Mouse (Mus musculus) adrenal gland, postnatal 25 days (tissue): ENCODE data around the gene Hsd3b6. TPM values are rescaled to one million over a fixed set of nuclear protein-coding genes. Genes with fewer than 3 reads are reported as not detected.
"Not testable (repeated sequence)": the region's sequence is repeated elsewhere in the genome, so short reads cannot be mapped to it uniquely, and the experiment has no call there.

Experiments
- DNase-seq: peaks from one replicate; pipeline ENCODE4 v3.0.0; 2021; ENCODE audit warnings: mixed read lengths
- long read RNA-seq: library from polyadenylated mRNA; stranded (forward); transcript quantifications from one replicate; pipeline ENCODE4 v2.0.0, GENCODE M21; 2021
- total RNA-seq: library from RNA; stranded (reverse); gene quantifications from 2 replicates; pipeline ENCODE4 v1.2.3, GENCODE M21; 2021

The Hsd3b6 gene
- 59.2 and 81.2 TPM in 2 replicates for total RNA-seq
- long read RNA-seq, transcript Hsd3b6-201 (4 exons, 1,802 nt) = major isoform, 38 of 45 reads
- long read RNA-seq, partial matches to known transcripts = 1 of 45 reads
- long read RNA-seq, other reads (novel, unspliced or antisense) = 2 of 45 reads

GRCm38 (mm10) chr3:98814101-98814670 is at the start of gene Hsd3b6:
TSS of gene Hsd3b6 (minus strand) at chr3:98814443.
- DNase-seq = no peak

DNA sequence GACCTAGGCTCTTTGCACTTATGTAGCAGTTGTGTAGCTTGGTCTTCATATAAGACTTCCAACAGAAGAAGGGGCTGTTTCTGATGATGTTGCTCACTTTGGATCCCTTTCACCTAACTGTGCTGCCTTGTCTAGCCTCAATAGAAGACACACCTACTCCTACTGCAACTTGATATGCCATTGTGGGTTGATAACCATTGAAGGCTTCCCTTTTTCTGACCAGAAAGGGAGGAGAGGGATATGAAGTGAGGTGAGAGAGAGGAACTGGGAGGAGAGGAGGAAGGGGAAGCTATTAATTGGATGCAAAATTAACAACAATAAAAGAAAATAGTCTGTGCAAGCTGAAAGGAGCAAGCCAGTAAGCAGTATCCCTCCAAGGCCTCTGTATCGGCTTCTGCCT is 48.6 kb upstream of the Hsd3b6 start:
- no peak for DNase-seq

- DNase-seq = no peak
Measured at GRCm38 (mm10) chr3:98859576-98859975, 45.3 kb upstream of the Hsd3b6 start, which contains the start of gene Hsd3b1. TSS of gene Hsd3b1 (minus strand) at chr3:98859794.

GRCm38 (mm10) chr3:98858051-98858450 is 43.8 kb upstream of the Hsd3b6 start:
- no peak for DNase-seq

DNA sequence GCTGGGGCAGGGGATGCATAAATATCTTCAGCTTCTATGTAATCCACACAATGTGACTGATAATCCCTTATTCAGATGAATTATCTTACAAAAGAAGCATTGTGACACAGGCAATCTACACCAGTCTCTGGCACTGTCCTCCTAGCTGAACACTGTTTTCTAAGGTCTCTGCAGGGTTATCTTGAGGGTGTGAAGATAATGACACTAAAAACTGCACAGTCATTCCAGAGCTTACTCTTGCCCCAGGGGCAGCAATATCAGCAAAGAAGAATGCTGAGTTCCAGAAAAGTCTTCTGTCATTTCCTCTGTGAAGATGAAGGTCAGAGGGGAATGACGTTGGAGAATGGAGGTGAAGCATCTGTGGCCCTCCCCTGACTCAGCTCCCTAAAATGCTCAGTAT is 42.6 kb upstream of the Hsd3b6 start:
- DNase-seq = no peak

DNA sequence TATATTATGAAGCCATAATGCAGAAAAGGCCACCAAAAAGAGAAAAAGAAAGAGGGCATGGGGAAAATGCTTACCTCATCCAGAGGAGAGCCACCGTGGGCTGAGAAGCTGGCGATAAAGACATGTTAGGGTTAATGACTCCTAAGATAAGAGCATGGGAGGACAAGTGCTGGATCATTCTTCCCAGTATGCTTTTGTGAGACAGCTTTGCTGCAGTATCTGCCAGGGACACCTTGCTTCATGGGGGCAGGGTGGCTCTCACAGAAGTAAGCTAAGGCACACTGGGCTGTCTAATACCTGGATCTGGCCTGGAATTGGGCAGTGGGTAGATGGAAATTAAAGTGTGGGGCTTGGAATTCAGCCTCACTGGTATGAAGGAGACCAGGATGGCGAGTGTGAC is 40.9 kb upstream of the Hsd3b6 start:
- no peak for DNase-seq

- no peak for DNase-seq
Measured at GRCm38 (mm10) chr3:98853685-98854084, 39.4 kb upstream of the Hsd3b6 start.

DNA sequence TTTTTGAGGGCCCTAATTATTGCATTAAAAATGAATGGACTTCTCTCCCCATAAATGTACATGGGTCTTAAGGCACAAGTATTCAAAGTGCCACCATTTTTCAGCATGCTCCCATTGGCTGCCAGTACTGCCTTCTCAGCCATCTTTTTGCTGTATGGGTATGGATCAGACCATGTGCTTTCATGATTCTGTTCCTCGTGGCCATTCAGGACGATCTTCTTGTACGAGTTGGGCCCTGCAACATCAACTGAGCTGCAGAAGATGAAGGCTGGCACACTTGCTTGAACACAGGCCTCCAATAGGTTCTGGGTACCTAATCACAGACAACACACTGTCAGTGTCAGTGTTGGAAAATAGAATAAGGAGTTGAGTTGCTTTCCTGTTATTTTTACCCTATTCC is 38.8 kb upstream of the Hsd3b6 start:
- DNase-seq = no peak

- peak; percentile 30 for DNase-seq
Measured at GRCm38 (mm10) chr3:98852631-98853030, 38.4 kb upstream of the Hsd3b6 start.

DNA sequence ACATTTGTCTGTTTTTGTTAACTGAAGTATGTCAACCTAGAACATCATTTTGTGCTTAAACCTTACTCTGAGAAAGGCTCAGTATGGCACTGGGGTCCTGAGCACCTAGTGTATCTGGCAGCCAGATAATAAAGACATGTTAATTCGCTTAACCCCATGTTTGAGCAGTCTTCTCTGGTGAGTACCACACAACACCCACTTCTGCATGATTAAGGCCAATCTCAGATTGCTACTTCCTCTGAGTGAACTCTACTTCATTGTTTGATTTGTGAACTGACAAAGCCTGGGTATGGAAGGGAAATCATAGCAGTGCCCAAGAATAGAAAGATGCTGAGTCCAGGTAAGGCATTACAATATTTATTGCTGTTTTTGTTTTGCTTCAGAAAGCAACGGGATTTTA is 37.6 kb upstream of the Hsd3b6 start:
- no peak for DNase-seq

DNA sequence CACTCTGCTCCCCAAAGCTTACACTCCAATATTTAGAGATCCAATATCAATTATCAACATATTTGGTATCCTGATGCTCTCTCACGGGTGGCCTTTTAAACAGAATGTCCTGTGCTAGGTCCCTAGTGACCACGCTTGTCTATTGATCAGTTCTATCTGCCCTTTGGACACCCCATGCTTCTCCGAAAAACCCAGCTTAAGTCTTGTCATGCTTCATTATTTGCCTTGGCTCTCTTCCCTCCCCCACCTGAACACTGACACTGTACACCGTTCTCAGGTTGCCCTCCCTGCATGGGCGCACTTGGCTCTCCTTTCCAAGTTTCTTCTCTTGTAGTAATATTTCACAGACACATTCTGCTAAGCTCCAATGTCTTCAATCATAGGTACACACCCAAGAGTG is 36.0 kb upstream of the Hsd3b6 start:
- DNase-seq = no peak

- no peak for DNase-seq
Measured at GRCm38 (mm10) chr3:98848898-98849297, 34.7 kb upstream of the Hsd3b6 start.

DNA sequence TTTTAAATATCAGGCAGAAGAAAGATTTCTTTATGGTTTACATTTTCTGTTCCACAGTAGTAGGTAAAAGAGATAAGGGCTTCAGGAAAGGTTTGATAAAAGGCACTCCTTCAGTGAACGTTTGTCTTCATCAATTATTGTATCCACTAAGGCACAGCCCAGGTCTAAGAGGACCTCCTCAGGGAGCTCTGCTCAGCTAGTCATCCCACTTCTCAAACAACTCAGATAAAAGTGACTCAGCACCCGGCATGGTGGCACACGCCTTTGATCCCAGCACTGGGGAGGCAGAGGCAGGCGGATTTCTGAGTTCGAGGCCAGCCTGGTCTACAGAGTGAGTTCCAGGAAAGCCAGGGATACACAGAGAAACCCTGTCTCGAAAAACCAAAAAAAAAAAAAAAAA is 1.6 kb downstream of the Hsd3b6 start:
- not testable (repeated sequence) for DNase-seq

DNA sequence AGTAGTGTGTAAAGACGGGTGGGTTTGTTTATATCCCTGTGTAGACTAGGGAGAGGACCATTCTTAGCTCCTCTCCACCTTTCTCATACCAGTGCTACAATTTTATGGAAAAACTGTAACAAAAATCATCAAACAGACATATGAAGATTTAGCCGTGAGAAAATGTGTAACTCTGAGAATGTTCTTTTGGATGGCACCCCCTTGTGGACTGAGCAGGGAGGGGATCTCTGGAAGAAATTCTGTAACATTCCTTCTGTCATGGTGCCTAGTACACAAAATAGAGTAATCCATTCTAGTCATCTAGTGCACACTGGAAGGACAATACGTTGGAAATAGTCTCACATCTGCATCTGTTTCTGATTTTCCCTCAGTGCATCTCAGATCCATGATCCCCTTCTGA is 9.2 kb downstream of the Hsd3b6 start:
- DNase-seq = not testable (repeated sequence)

GRCm38 (mm10) chr3:98786551-98786950 is 27.7 kb downstream of the Hsd3b6 start:
- DNase-seq = no peak

GRCm38 (mm10) chr3:98782181-98782868 is 31.9 kb downstream of the Hsd3b6 start:
- DNase-seq = no peak

DNA sequence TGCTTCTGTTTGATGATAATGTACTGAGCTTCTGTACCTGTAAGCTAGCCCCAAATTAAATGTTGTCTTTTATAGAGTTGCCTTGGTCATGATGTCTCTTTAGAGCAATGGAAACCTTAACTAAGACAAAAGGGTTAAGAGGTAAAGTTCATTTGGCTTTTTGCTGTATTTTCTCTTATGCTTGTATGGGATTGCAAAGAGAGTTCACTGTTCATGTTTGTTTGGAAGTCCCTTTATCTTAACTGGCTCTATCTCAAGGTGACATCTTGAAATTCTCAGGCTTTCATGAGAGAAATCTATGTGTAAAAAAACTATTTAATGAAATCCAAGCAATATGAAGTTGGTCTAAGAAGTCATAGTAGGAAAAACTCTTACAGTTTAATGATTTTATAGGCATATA is 33.3 kb downstream of the Hsd3b6 start:
- no peak for DNase-seq

DNA sequence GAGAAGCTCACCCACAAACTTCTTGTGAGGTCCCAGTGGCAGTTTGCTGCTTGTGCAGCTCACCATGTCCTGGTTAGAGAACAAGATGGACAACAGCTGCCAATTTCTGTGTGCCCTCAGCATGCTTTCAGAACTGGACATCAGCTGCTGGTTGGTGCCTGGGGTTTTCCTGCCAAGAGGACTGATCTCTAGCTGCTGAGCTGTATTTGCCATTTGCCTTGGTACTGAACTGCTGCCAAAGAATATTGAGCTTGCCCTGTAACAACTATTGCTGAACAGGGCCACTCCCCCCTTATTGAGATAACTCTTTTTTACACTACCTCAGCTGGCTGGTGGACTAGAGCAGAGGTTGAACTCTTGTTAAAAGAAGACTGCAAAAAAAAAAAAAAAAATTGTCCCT is 50.1 kb downstream of the Hsd3b6 start:
- DNase-seq = no peak

DNA sequence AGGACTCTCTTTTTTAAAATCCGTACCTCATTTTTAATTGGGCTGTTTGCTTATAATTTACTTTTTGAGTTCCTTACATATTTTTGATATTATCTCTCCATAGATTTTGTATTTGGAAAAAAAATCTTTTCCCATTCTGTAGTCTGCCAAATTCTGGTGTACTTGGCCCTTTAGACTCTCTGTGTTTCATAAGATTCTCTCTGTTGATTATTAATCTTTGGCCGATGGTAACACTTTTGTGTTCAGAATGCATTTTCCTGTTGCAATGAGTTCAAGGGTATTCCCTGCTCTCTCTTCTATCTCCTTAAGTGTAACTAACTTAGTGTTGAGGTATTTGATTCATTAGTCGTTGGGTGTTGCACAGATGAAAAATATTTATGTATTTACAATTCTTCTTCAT is 57.4 kb downstream of the Hsd3b6 start:
- DNase-seq = no peak

Other genes starting within 250 kb of the Hsd3b6 start
- not detected in 2 replicates for gene Gm10681, start 225.6 kb downstream of the Hsd3b6 start, total RNA-seq
- gene Hsd3b5, start 184.2 kb downstream of the Hsd3b6 start, total RNA-seq = not detected in 2 replicates
- 0.12 TPM in 1 of 2 replicates, not detected in the other for gene Hsd3b2, start 89.9 kb downstream of the Hsd3b6 start, total RNA-seq
- 3.7 TPM in 1 of 2 replicates, not detected in the other for gene Hsd3b3, start 51.3 kb downstream of the Hsd3b6 start, total RNA-seq
- gene Hsd3b1, start 45.4 kb upstream of the Hsd3b6 start, total RNA-seq = 14,240 and 17,479 TPM in 2 replicates
- 223 and 290 TPM in 2 replicates for gene Hao2, start 78.8 kb upstream of the Hsd3b6 start, total RNA-seq